Mouse (Mus musculus) neural tube, embryonic 10.5 days (tissue): ENCODE measurements around the gene Il13ra1.

ENCODE experiments used
- DNase-seq: peaks from one replicate; pipeline ENCODE4 v3.0.0-alpha.2; 2017; ENCODE audit warnings: low spot score; ENCODE audit errors: extremely low spot score

Gene Il13ra1

DNA sequence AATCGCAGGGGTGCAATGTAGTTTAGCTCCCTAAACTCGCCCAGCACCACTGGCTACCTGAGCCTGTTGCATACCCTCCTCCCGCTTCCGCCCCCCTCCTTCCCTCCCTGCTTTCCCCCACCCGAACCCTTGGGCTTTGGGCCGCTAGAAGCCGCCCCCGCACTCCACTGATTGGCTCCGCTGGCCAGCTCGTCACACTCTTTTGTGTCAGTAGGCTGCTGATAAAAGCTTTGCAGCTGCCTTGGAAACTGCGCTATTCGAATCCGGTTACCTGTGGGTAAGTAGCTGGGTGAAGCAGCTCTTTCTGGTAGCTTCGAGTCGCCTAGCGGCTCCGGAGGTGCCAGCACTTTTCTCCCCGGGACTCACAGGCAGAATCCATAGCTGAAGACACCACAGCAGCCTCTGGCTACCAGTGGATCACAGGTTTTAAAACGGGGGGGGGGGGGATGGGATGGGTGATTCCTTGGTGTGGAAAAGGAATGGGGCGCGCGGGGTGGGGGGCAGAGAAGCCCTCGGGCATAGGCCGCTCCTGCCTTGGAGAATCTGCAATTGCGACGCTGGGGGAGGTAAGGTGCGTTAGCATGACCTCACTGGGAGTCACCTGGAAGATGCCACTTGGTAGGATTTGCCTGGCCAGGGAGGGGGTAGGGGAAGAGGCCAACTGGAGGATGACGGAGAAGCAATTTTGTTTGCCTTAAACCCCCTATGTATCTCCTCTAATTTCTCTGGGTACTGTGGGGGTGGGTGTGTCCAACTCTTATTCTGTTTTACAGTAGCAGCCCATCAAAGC is 84.0 kb downstream of the Il13ra1 start, which contains the start of gene Zcchc12:
TSS of gene Zcchc12 (plus strand) at position 169 of the 790 bp plus-strand sequence.
- peak; percentile 30 for DNase-seq

DNA sequence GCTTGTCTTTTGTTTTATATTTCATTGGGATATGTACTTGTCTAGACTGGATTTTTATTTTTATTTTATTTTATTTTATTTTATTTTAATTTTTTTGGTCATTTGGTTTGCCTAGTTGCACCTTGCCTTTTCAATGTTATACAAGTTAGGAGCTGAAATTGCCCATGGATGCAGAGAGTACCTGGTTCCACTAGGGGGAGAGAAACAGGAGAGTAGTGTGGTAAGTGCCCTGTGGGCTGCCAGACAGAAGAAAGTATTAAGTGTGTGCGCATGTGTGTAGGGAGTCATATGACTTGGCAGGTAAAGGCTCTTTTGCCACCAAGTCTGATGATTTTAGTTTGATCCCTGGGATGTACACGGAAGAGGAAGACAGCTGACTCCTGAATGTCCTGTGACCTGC is 97.6 kb downstream of the Il13ra1 start:
- DNase-seq: no peak

DNA sequence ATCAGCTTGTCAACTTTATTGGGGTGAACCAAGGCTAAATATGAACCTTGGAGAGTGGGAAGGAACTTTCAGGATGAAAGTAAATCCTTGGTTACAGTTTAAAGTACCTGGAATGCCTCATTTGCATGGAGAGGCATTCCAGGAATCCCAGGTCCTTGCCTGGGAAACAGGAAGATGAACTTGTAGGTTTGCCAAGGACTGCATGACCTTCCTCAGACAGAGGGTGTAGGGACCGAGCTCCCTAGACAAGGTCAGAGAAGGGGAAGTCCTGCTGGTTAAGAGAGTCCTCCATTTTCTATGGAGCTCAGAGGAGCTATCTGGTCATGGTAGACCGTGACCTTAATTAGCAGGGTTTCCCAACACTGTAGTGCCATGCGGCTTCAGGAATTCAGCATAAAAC is 99.3 kb downstream of the Il13ra1 start:
- DNase-seq: no peak
